Mouse (Mus musculus): ENCODE measurements at regions not wholly inside any gene's neighbourhood (a gene's known extent, or its start where the extent isn't known, plus 50 kb on each side); places are given as distances from the start of the nearest gene placed in this dataset.
"Not testable (repeated sequence)": the region's sequence is repeated elsewhere in the genome, so short reads cannot be mapped to it uniquely, and the experiment has no call there.

- 43% methylated on average over 1 of the region's 1 CpGs for WGBS
- Histone ChIP-seq H3K27ac (ENCODE audit: low read length) (no peak overlapping the region), H3K4me1 (ENCODE audit: insufficient read depth, low read depth, low read length) (no peaks in the 10 kb centered on the region), H3K4me2 (replicated peaks; ENCODE audit: low read depth, low read length) (no peak overlapping the region), H3K4me3 (ENCODE audit: low read depth, low read length) (no peak overlapping the region), H3K27me3 (replicated peaks; ENCODE audit: insufficient read depth, low read length) (no peaks in the 10 kb centered on the region), H3K9ac (replicated peaks; ENCODE audit: low read depth) (no peak overlapping the region), H3K36me3 (ENCODE audit: insufficient read depth, low read length) (no peaks in the 10 kb centered on the region), H3K9me3 (ENCODE audit: low read length) (no peaks in the 10 kb centered on the region)
- DNase-seq (ENCODE audit: low spot score) (no peak), ATAC-seq (no peak)
- no peak for TF ChIP-seq CTCF (IDR thresholded peaks at IDR 0.05)
- no peak for TF ChIP-seq EP300 (IDR thresholded peaks at IDR 0.05)
Observed at GRCm38 (mm10) chr8:96409601-96410000, 521.3 kb upstream of the Got2 start.

- Histone ChIP-seq H3K27ac (ENCODE audit: low read length) (no peak overlapping the region), H3K9me3 (ENCODE audit: low read length) (no peaks in the 10 kb centered on the region), H3K9ac (replicated peaks; ENCODE audit: low read depth) (no peak overlapping the region), H3K4me3 (ENCODE audit: low read depth, low read length) (no peak overlapping the region), H3K36me3 (ENCODE audit: insufficient read depth, low read length) (no peaks in the 10 kb centered on the region), H3K4me2 (replicated peaks; ENCODE audit: low read depth, low read length) (no peak overlapping the region), H3K27me3 (replicated peaks; ENCODE audit: insufficient read depth, low read length) (no peaks in the 10 kb centered on the region), H3K4me1 (ENCODE audit: insufficient read depth, low read depth, low read length) (no peaks in the 10 kb centered on the region)
- TF ChIP-seq CTCF (IDR thresholded peaks at IDR 0.05): no peak
- TF ChIP-seq EP300 (IDR thresholded peaks at IDR 0.05): no peak
- DNase-seq (ENCODE audit: low spot score) (no peak), ATAC-seq (no peak)
- 82% methylated on average over 15 of the region's 15 CpGs for WGBS
Observed at GRCm38 (mm10) chr8:96404549-96405145, 516.3 kb upstream of the Got2 start.

GRCm38 (mm10) chr8:96403669-96404068 is 515.3 kb upstream of the Got2 start:
- no peak overlapping the region for H3K27ac ChIP-seq (ENCODE audit: low read length)
- ATAC-seq (no peak), DNase-seq (ENCODE audit: low spot score) (no peak)
- H3K36me3 ChIP-seq (ENCODE audit: insufficient read depth, low read length): no peaks in the 10 kb centered on the region
- WGBS: 48% methylated on average over 3 of the region's 3 CpGs
- no peak overlapping the region for H3K4me3 ChIP-seq (ENCODE audit: low read depth, low read length)
- no peak overlapping the region for H3K9ac ChIP-seq (replicated peaks; ENCODE audit: low read depth)
- H3K9me3 ChIP-seq (ENCODE audit: low read length): no peaks in the 10 kb centered on the region
- H3K4me2 ChIP-seq (replicated peaks; ENCODE audit: low read depth, low read length): no peak overlapping the region
- H3K27me3 ChIP-seq (replicated peaks; ENCODE audit: insufficient read depth, low read length): no peaks in the 10 kb centered on the region
- TF ChIP-seq EP300 (IDR thresholded peaks at IDR 0.05) (no peak), CTCF (IDR thresholded peaks at IDR 0.05) (no peak)
- no peaks in the 10 kb centered on the region for H3K4me1 ChIP-seq (ENCODE audit: insufficient read depth, low read depth, low read length)

- H3K27ac ChIP-seq (ENCODE audit: low read length); H3K27me3 ChIP-seq (replicated peaks; ENCODE audit: insufficient read depth, low read length); H3K4me1 ChIP-seq (ENCODE audit: insufficient read depth, low read depth, low read length); H3K9me3 ChIP-seq (ENCODE audit: low read length); H3K4me3 ChIP-seq (ENCODE audit: low read depth, low read length); H3K4me2 ChIP-seq (replicated peaks; ENCODE audit: low read depth, low read length); DNase-seq (ENCODE audit: low spot score); ATAC-seq; H3K9ac ChIP-seq (replicated peaks; ENCODE audit: low read depth); H3K36me3 ChIP-seq (ENCODE audit: insufficient read depth, low read length): not testable (repeated sequence)
- WGBS: 77% methylated on average over 4 of the region's 4 CpGs
Observed at GRCm38 (mm10) chr8:96399381-96399780, 511.0 kb upstream of the Got2 start.

- TF ChIP-seq CTCF (IDR thresholded peaks at IDR 0.05): no peak
- no peak for TF ChIP-seq EP300 (IDR thresholded peaks at IDR 0.05)
- no peak overlapping the region for H3K4me3 ChIP-seq (ENCODE audit: low read depth, low read length)
- 71% methylated on average over 4 of the region's 4 CpGs for whole genome bisulfite sequencing
- ATAC-seq: no peak
- no peaks in the 10 kb centered on the region for H3K9me3 ChIP-seq (ENCODE audit: low read length)
- no peaks in the 10 kb centered on the region for H3K27me3 ChIP-seq (replicated peaks; ENCODE audit: insufficient read depth, low read length)
- no peak overlapping the region for H3K27ac ChIP-seq (ENCODE audit: low read length)
- no peaks in the 10 kb centered on the region for H3K4me1 ChIP-seq (ENCODE audit: insufficient read depth, low read depth, low read length)
- no peak overlapping the region for H3K9ac ChIP-seq (replicated peaks; ENCODE audit: low read depth)
- no peak for DNase-seq (ENCODE audit: low spot score)
- H3K4me2 ChIP-seq (replicated peaks; ENCODE audit: low read depth, low read length): no peak overlapping the region
- no peaks in the 10 kb centered on the region for H3K36me3 ChIP-seq (ENCODE audit: insufficient read depth, low read length)
Observed at GRCm38 (mm10) chr8:96393024-96393423, 504.7 kb upstream of the Got2 start.

- TF ChIP-seq CTCF (IDR thresholded peaks at IDR 0.05) (no peak), EP300 (IDR thresholded peaks at IDR 0.05) (no peak)
- H3K36me3 ChIP-seq (ENCODE audit: insufficient read depth, low read length): no peaks in the 10 kb centered on the region
- ATAC-seq (no peak), DNase-seq (ENCODE audit: low spot score) (no peak)
- no peak overlapping the region for H3K4me3 ChIP-seq (ENCODE audit: low read depth, low read length)
- no peaks in the 10 kb centered on the region for H3K27me3 ChIP-seq (replicated peaks; ENCODE audit: insufficient read depth, low read length)
- no peak overlapping the region for H3K27ac ChIP-seq (ENCODE audit: low read length)
- no peak overlapping the region for H3K9ac ChIP-seq (replicated peaks; ENCODE audit: low read depth)
- H3K4me1 ChIP-seq (ENCODE audit: insufficient read depth, low read depth, low read length): no peaks in the 10 kb centered on the region
- H3K9me3 ChIP-seq (ENCODE audit: low read length): no peaks in the 10 kb centered on the region
- no peak overlapping the region for H3K4me2 ChIP-seq (replicated peaks; ENCODE audit: low read depth, low read length)
- 60% methylated on average over 3 of the region's 3 CpGs for WGBS
Observed at GRCm38 (mm10) chr8:96389251-96389650, 500.9 kb upstream of the Got2 start.

GRCm38 (mm10) chr8:96370500-96370899 is 482.2 kb upstream of the Got2 start:
- DNase-seq (ENCODE audit: low spot score): no peak
- TF ChIP-seq CTCF (IDR thresholded peaks at IDR 0.05) (no peak), EP300 (IDR thresholded peaks at IDR 0.05) (no peak)
- Histone ChIP-seq H3K9me3 (ENCODE audit: low read length) (no peaks in the 10 kb centered on the region), H3K4me1 (ENCODE audit: insufficient read depth, low read depth, low read length) (no peaks in the 10 kb centered on the region), H3K4me3 (ENCODE audit: low read depth, low read length) (no peak overlapping the region), H3K9ac (replicated peaks; ENCODE audit: low read depth) (no peak overlapping the region), H3K27me3 (replicated peaks; ENCODE audit: insufficient read depth, low read length) (no peaks in the 10 kb centered on the region), H3K4me2 (replicated peaks; ENCODE audit: low read depth, low read length) (no peak overlapping the region), H3K27ac (ENCODE audit: low read length) (no peak overlapping the region), H3K36me3 (ENCODE audit: insufficient read depth, low read length) (no peaks in the 10 kb centered on the region)
- WGBS: 89% methylated on average over 9 of the region's 9 CpGs
- ATAC-seq: no peak
